Mouse (Mus musculus) stomach, postnatal 0 days (tissue): ENCODE measurements at regions not wholly inside any gene's neighbourhood (a gene's known extent, or its start where the extent isn't known, plus 50 kb on each side); places are given as distances from the start of the nearest gene placed in this dataset.

ENCODE experiments used
- ATAC-seq: fragments of 200-750 bp; cut with Nextera tagmentation; 2 replicates; pipeline ENCODE4 v1.8.0; 2017; ENCODE audit not compliant: low FRiP score, low TSS enrichment
- DNase-seq: peaks from one replicate; pipeline ENCODE4 v3.0.0-alpha.2; 2016; ENCODE audit warnings: low spot score
- H3K27ac ChIP-seq: fragments of 300-500 bp; sonication (generic); replicated peaks from 2 replicates; pipeline ENCODE4 v1.5.1; 2014; ENCODE audit warnings: mild to moderate bottlenecking, control low read depth
- H3K27me3 ChIP-seq: fragments of 300-500 bp; sonication (generic); 2 replicates; pipeline ENCODE4 v1.6.1; 2014; ENCODE audit warnings: low read length; ENCODE audit not compliant: control insufficient read depth, insufficient read depth
- H3K36me3 ChIP-seq: fragments of 300-500 bp; sonication (generic); 2 replicates; pipeline ENCODE4 v1.6.1; 2014; ENCODE audit warnings: low read length, mixed read lengths; ENCODE audit not compliant: control insufficient read depth, insufficient read depth
- H3K4me1 ChIP-seq: fragments of 300-500 bp; sonication (generic); replicated peaks from 2 replicates; pipeline ENCODE4 v1.6.1; 2014; ENCODE audit warnings: antibody characterized with exemption; ENCODE audit not compliant: control insufficient read depth, insufficient read depth
- H3K4me2 ChIP-seq: fragments of 300-500 bp; sonication (generic); replicated peaks from 2 replicates; pipeline ENCODE4 v1.6.1; 2014; ENCODE audit warnings: low read depth, mild to moderate bottlenecking, control low read depth, moderate library complexity
- H3K4me3 ChIP-seq: fragments of 300-500 bp; sonication (generic); 2 replicates; pipeline ENCODE4 v1.5.1; 2014; ENCODE audit warnings: low read depth, low read length, control low read depth
- H3K9ac ChIP-seq: fragments of 300-500 bp; sonication (generic); 2 replicates; pipeline ENCODE4 v1.6.1; 2014; ENCODE audit warnings: mild to moderate bottlenecking, low read length, control low read depth, mixed read lengths
- H3K9me3 ChIP-seq: fragments of 300-500 bp; sonication (generic); 2 replicates; pipeline ENCODE4 v1.6.1; 2016; ENCODE audit warnings: low read length; ENCODE audit not compliant: control insufficient read depth
- CTCF ChIP-seq: IDR thresholded peaks from 2 replicates; pipeline ENCODE4 v1.5.1; 2016; ENCODE audit warnings: antibody characterized with exemption, low read depth, mild to moderate bottlenecking, moderate library complexity
- EP300 ChIP-seq: optimal IDR thresholded peaks from 2 replicates; pipeline ENCODE3; 2016; ENCODE audit warnings: antibody characterized with exemption
- WGBS: fragments of 180-500 bp; shearing (Covaris S2); extraction: QIAGEN DNeasy Blood & Tissue Kit; methylation state at CpG from one replicate; pipeline ENCODE4 v1.1.7; 2014; 5-methylcytosine and 5-hydroxymethylcytosine counted together

DNA sequence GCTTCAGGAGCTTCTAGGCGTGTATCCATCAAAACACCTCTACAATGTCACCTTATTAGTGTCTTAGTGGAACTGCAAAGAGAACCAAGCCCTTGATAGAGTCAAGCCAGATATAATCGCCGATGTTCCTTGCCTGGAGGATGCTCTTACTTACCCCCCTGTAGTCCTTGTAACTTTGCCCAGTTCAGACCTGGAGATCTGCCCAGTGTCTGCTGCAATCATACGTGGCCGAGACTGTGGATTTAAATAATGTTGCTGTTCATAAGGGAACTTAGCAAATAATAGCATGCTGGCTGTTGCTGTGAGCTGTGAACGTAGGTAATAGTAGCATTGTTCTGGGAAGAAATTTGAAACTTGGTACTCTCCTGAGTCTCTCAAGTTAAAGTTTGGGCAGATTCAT lies 523.8 kb downstream of the Etnk1 start:
- no peaks in the 10 kb centered on the region for H3K9me3 ChIP-seq
- DNase-seq (no peak), ATAC-seq (no peak)
- no peak overlapping the region for H3K9ac ChIP-seq
- H3K27ac ChIP-seq, result no peak overlapping the region
- H3K36me3 ChIP-seq, result no peaks in the 10 kb centered on the region
- no peak overlapping the region for H3K4me3 ChIP-seq
- no peak for TF ChIP-seq EP300
- no peak for TF ChIP-seq CTCF
- 33% methylated on average over 6 of the region's 6 CpGs for WGBS
- no peaks in the 10 kb centered on the region for H3K27me3 ChIP-seq
- no peak overlapping the region for H3K4me2 ChIP-seq
- H3K4me1 ChIP-seq, result no peaks in the 10 kb centered on the region

DNA sequence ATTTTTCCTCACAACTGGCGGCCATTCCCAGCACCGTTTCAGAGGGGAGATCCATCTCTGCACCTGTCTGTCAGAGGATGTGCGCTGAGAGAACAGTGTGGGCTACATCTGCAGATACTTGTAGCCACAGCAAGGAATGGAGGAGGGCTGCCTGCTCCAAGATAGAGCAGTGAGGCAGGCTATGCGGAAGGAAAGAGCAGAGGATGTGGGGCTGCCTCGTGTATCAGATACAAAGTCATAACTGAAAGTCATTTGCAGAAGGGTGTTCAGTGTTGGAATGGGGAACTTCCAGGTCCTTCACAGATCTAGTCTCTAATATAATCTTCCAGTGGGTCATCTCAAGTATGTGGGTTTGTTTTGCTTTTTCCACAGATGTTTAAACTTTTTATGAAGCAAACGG lies 531.0 kb downstream of the Etnk1 start:
- ATAC-seq (no peak), DNase-seq (no peak)
- Histone ChIP-seq H3K27me3 (no peaks in the 10 kb centered on the region), H3K4me3 (no peak overlapping the region), H3K9ac (no peak overlapping the region), H3K36me3 (no peaks in the 10 kb centered on the region), H3K4me2 (no peak overlapping the region), H3K4me1 (no peaks in the 10 kb centered on the region), H3K9me3 (no peaks in the 10 kb centered on the region), H3K27ac (no peak overlapping the region)
- no peak for TF ChIP-seq EP300
- no peak for TF ChIP-seq CTCF
- 51% methylated on average over 6 of the region's 6 CpGs for WGBS

DNA sequence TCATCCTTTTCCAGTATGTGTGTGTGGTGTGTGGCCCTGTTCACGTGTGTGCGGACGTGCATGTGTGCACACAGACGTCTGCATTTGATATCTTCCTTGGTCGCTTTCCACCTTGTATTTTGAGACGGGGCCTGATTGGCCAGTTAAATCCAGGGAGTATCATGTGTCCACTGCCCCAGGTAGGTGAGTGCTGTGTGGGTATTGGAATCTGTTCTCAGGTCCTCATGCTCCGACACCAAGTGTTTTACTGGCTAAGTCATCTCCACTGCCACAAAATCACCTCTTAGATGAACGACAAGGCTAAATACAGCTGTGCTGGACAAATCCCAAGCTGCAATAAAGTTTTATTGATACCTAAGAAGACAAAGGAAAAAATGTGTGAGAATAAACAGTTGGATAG lies 537.0 kb downstream of the Etnk1 start:
- H3K27ac ChIP-seq, result no peak overlapping the region
- H3K4me1 ChIP-seq, result no peaks in the 10 kb centered on the region
- DNase-seq (no peak), ATAC-seq (no peak)
- no peak overlapping the region for H3K4me3 ChIP-seq
- WGBS, result 86% methylated on average over 8 of the region's 8 CpGs
- H3K9ac ChIP-seq, result no peak overlapping the region
- H3K4me2 ChIP-seq, result no peak overlapping the region
- no peaks in the 10 kb centered on the region for H3K9me3 ChIP-seq
- no peak for TF ChIP-seq CTCF
- TF ChIP-seq EP300, result no peak
- H3K36me3 ChIP-seq, result no peaks in the 10 kb centered on the region
- H3K27me3 ChIP-seq, result no peaks in the 10 kb centered on the region

DNA sequence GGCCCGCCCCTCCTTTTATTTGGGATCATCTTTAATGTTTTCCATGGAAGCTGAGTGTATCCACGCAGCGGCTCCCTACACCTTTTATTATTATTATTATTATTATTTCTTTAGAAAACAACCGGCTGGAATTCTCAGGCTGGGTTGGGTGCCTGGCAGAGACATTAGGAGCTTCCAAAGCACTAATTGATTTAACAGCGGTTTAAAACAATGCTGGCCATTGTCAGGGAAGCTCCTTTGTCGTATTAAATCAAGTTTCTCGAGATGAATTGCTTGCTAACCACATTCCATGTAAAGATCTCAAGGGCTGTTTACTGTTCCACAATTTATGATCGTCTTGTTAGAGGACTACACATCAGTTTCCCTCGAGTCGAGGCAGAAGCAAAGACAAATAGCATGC lies 539.4 kb downstream of the Etnk1 start:
- no peak overlapping the region for H3K4me2 ChIP-seq
- no peak for ATAC-seq
- whole genome bisulfite sequencing, result 64% methylated on average over 10 of the region's 10 CpGs
- TF ChIP-seq EP300, result no peak
- TF ChIP-seq CTCF, result no peak
- no peak overlapping the region for H3K9ac ChIP-seq
- no peaks in the 10 kb centered on the region for H3K4me1 ChIP-seq
- H3K9me3 ChIP-seq, result no peaks in the 10 kb centered on the region
- DNase-seq, result no peak
- no peaks in the 10 kb centered on the region for H3K27me3 ChIP-seq
- no peaks in the 10 kb centered on the region for H3K36me3 ChIP-seq
- H3K27ac ChIP-seq, result no peak overlapping the region
- no peak overlapping the region for H3K4me3 ChIP-seq

DNA sequence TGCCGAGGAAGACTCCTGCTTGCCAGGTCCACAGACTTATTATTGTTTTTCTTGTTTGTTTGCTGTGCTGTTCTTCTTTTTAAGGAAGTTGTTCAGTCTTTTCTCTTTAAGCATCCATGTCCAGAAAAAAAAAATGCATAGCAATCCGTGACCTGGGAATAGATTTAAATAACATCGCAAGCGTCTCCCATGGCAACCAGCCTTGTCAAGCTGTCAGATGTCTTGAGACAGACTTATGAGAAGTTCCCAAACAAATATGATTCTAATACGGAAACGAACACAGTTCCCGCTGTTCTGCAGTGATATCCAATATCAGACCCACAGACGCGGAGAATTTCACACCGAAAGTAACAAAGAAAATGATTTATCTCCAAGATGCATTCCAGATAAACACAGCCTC lies 547.4 kb downstream of the Etnk1 start:
- Histone ChIP-seq H3K9ac (no peak overlapping the region), H3K36me3 (no peaks in the 10 kb centered on the region), H3K9me3 (no peaks in the 10 kb centered on the region), H3K4me3 (no peak overlapping the region), H3K27me3 (no peaks in the 10 kb centered on the region), H3K4me2 (peak overlapping the region; percentile 27; the same call in 1 of the 2 replicates), H3K27ac (no peak overlapping the region), H3K4me1 (no peaks in the 10 kb centered on the region)
- DNase-seq (no peak), ATAC-seq (no peak)
- 49% methylated on average over 10 of the region's 10 CpGs for WGBS
- TF ChIP-seq CTCF (no peak), EP300 (no peak)

DNA sequence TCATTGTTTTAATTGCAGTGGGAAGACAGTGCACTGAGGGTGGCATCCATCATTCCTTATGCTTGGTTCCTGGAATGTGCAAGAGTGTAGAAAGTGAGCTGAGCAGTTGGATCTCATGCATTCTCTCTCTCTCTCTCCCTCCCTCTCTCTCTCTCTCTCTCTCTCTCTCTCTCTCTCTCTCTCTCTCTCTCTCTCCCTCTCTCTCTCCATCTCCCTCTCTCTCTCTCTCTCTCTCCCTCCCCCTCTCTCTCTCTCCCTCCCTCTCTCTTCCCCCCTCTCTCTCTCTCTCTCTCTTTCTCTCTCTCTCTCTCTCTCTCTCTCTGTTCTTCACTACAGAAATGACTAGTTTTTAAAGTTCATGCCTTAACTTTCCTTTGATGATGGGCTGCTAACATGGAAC lies 583.1 kb downstream of the Etnk1 start:
- Histone ChIP-seq H3K9me3 (no peaks in the 10 kb centered on the region), H3K4me1 (no peaks in the 10 kb centered on the region; the same call in 1 of the 2 replicates), H3K4me3 (no peak overlapping the region), H3K4me2 (no peak overlapping the region), H3K27ac (no peak overlapping the region), H3K9ac (no peak overlapping the region), H3K27me3 (no peaks in the 10 kb centered on the region), H3K36me3 (no peaks in the 10 kb centered on the region)
- ATAC-seq, result no peak
- DNase-seq, result no peak
- no peak for TF ChIP-seq EP300
- no peak for TF ChIP-seq CTCF
